7 mouse cellular contexts compared by ENCODE assay signal in the genomic region with DNA sequence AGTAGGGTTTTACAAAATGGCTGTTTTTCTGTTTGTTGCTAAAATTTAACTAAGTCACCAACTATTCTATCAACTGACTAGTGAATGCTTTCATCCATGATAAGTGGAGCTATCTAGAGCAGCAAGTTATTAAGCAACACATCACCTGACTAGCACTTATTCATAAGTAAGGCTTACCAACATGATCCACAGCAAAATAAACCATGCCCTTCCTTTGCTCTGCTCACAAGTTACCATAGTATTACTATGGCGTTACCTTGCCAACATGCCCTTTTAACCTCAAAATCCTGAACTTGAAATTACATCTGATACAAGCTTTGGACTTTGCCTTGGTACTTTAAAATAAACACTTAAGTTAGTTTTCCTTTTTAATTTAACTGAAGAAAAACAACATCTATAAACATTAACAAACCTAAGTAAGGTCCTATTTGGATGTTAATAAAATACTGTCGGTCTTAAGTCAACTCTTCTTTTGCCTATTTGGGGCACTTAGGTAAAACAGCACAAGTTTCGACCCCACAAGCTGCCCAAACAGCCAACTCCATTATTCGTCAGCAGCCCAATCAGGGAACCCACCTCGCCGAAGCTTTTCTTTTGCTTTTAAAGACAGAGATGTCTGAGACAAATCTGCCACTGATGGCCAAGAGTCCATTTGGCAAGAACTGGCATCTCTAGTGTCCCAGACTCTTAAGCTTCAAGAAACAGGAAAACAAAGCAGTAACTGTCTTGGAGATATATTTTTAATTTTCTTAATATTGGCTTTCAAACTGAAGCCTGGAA.
"Had no signal": no experiment of that assay in that cellular context is flagged by ENCODE, and none has a peak within 500 bp of the region (broad histone marks: within the 10 kb centered on the region; RNA-seq: fewer than 3 reads in every experiment).

No protein-coding gene starts in this region.

- DNase-seq: layer of hippocampus, adult 9-11 months; liver; liver, embryonic 13.5 days; retina, postnatal 1 day; right cerebral cortex, postnatal 25 days; spleen, adult 18-20 months; thymus, postnatal 25 days had no signal
